Mouse (Mus musculus) kidney, adult 11 months (tissue): ENCODE results near the gene S100a5.
A peak's percentile ranks its signal among the peaks of the same experiment; 100 is the strongest.

Source experiments
- DNase-seq: peaks from one replicate; pipeline ENCODE4 v3.0.0; 2022

Gene S100a5

DNA sequence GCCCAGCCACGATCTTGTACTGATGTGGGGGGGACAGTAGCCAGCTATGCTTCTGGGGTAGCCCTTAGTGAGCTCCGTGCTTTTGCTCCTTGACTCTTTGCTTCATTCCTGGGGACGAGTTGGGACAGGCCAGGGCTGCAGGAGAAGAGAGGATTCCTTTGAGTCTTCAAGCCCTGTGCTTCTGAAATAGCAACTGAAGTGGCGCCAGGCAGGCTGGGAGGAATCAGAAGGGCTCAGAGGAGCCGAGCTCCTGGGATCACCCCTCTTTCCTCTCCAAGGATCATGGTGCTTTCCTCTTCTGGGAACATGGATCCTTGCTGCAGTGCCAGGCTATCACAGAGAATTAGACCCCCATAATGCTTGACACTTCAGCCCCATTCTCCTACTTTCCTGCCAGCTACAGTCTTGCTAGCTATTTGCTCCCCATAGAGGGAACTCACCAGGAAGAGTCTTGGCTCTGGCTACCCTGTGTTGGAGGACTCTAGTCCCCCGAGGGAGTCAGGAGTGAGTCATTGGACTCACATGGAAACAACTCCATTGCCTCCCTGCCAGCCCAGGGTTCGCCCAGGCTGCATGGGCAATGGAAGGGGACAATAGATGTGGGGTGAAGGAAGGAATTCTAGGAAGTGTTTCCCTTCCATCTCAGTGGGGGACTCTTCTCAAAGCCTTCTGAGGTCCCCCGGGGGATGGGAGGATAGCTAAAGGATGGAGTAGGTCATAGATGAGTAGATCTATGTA lies 7.7 kb upstream of the S100a5 start:
- no peak for DNase-seq

- DNase-seq = no peak
Observed at GRCm38 (mm10) chr3:90601486-90602110, 6.7 kb upstream of the S100a5 start, which contains the start of gene Gm42674. TSS of gene Gm42674 (plus strand) at chr3:90601904.

DNA sequence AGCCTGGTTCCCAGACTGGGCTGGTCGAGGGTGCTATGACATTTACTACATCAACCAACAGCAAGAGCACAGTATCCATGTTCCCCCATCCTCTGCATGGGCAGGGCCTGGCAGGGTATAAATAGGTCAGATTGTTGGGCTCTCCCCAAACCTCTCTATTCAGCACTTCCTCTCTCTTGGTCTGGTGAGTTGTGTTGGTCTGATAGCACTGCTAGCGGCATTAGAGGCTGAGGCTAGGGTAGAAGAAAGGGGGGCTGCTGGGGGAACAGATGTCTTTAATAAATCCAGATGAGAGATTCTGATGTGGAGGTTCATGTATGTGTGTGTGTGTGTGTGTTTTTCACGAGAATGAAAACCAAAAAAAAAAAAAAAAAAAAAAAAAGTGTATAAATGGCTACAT lies 4.7 kb upstream of the S100a5 start, which contains the start of gene S100a4:
Gene S100a4, plus strand, starts transcription at position 149 of the 400 bp plus-strand sequence.
- DNase-seq = no peak

DNA sequence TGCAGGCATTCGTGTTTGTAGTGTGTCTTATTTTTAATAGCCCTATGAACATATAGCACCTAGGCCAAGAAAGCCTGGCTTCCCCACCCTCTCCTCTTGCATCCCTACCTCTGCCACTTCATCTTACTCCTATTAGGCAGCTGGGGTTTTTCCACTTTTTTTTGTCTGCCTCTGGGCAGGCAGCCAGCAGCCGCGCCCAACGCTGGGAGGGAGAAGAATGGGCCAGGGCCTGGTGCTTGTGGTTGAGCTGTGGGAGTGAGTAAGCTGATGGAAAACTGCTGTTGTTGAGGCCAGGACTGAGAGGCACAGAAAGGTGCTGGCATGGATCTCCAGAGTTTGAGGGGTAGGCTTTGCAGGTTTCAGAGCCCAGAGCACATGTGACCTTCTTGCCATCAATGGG lies 3.9 kb upstream of the S100a5 start:
- DNase-seq = peak; percentile 71

DNA sequence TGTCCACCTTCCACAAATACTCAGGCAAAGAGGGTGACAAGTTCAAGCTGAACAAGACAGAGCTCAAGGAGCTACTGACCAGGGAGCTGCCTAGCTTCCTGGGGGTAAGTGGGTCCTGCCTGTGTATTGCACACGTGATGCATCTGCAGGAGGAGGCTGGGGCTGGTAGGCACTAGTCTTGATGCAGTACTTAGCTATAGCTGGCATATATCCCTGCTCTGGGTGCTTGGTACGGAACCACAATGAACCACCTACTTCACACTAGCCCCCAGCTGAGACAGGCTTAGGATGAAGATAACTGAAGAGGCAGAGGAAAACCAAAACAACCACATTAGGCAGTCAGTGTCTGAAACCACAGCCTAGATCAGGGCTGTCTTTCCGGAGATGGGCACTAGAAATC lies 3.3 kb upstream of the S100a5 start:
- DNase-seq = no peak

GRCm38 (mm10) chr3:90605736-90606135 lies 2.6 kb upstream of the S100a5 start:
- no peak for DNase-seq

DNA sequence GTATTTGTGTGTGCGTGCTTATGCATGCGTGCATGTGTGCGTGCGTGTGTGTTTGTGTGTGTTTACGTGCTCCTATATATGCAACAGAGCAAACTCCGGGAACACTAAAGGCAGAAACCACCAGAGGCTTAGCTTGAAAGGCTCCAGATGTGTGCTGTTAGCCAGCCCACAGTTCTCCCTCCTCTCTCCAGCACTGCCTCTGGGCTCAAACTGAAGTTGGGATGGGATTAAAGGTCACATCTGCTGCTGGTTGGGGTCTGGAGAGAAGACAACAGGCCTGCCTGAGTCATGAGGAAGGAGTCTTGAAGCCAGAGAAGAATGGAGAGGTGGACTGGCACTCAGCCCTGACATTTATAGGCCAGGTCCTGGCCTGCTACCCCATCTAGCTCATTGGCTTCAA lies 2.1 kb upstream of the S100a5 start:
- no peak for DNase-seq

DNA sequence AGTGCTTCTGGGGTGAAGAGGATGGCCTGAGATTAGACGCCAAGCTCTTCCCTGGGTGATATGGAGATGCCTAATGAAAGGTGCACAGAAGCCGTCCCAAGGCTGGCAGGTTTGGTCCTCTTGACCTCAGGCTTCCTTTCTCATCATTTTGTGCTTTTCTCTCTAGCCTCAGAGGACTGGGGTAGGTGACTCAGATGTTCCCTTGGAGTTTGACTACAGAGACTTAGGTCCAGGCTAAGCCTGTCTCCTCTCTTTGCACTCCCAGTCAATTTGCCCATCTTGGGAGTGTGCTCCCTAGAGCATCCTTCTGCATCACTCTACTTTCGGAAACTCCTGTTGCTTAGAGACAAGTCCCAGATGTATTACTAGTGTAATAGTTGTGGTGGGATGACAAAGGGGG lies 962 bp upstream of the S100a5 start:
- no peak for DNase-seq

- no peak for DNase-seq
Observed at GRCm38 (mm10) chr3:90609102-90609501, 779 bp downstream of the S100a5 start.

DNA sequence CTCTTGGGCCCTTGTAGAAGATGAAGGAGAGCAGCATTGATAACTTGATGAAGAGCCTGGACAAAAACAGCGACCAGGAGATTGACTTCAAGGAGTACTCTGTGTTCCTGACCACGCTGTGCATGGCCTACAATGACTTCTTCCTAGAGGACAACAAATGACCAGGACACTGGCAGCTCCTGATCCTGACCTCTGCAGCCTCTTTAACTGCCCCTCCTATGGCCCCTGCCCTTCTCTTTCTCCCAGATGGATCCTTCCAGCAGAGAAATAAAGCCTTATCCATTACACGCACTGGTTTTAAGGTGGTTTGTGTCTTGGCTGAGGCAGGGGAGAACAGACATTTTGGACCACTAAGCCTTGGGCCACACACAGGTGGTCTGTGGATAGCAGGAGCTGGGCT lies 3.2 kb downstream of the S100a5 start:
- DNase-seq = no peak

GRCm38 (mm10) chr3:90612061-90612460 lies 3.7 kb downstream of the S100a5 start:
- DNase-seq = no peak

- DNase-seq = peak; percentile 39
Observed at GRCm38 (mm10) chr3:90612728-90613291, 4.5 kb downstream of the S100a5 start, which contains the start of gene S100a6. TSS of gene S100a6 (plus strand) at chr3:90612882.

GRCm38 (mm10) chr3:90613461-90614147 lies 5.3 kb downstream of the S100a5 start:
- no peak for DNase-seq

DNA sequence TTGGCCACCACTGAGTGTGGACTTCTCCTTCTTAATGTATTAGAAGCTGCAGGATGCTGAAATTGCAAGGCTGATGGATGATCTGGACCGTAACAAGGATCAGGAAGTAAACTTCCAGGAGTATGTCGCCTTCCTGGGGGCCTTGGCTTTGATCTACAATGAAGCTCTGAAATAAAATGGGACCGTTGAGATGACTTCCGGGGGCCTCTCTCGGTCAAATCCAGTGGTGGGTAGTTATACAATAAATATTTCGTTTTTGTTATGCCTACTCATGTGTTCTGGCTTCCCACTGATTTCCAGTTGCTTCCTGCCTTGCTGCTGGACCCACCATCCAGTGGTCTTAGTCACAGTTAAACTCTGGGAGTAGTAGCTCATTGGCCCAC lies 5.8 kb downstream of the S100a5 start:
- no peak for DNase-seq

- DNase-seq = no peak
Observed at GRCm38 (mm10) chr3:90614611-90615251, 6.4 kb downstream of the S100a5 start.

DNA sequence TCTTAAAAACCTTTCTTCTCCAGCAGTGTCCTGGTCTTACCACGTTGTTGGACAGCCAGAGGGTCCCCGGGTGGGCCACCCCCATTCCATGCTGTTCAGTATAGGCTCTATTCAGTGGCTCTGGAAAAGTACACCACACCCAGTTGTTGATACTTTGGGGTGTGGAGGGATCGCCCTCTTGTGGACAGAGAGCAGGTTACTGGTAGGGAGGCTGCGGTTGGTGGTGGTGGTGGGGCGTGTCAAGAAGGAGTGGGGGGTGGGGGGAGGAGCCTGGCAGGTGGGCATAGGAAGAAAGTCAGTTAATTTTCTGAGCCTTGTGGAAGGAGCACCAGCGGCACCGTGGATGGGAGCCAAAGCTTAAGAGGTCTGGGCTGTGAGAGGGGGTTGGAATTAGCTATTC lies 7.1 kb downstream of the S100a5 start:
- DNase-seq = peak; percentile 60

DNA sequence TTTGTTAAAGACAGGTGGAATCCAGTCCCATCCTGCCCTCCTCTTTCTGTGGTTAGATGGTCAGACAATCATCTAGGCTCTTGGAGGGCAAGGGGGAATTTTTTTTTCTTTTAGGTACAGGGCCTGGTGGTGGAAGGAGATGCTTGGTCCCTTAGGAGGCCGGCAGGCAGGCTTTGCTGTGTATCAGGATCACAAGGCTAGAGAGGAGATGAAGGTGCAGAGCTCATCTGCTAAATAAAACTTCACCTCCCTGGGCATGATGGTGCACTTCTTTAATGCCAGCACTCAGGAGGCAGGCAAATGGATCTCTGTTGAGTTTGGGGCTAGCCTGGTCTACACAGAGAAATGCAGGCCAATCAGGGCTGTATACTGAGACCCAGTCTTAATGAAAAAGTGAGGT lies 7.6 kb downstream of the S100a5 start:
- no peak for DNase-seq

DNA sequence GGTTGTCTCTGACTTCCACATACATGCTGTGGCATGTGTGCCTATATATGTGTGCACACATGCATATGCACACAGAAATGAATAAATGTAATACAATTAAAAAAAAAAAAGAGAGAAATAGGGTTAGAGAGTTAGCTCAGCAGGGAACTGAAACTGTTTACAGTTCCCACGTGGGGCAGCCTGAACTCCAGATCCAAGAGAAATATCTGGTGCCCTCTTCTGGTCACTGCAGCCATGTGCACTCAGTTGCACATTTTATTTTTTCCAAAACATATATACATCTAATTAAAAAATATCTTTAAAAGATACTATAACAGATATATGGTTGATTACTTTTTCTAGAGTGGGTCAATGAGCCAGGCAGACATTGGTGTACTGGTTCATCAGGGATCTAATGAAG lies 9.3 kb downstream of the S100a5 start:
- no peak for DNase-seq

GRCm38 (mm10) chr3:90621552-90621951 lies 13.2 kb downstream of the S100a5 start:
- no peak for DNase-seq

DNA sequence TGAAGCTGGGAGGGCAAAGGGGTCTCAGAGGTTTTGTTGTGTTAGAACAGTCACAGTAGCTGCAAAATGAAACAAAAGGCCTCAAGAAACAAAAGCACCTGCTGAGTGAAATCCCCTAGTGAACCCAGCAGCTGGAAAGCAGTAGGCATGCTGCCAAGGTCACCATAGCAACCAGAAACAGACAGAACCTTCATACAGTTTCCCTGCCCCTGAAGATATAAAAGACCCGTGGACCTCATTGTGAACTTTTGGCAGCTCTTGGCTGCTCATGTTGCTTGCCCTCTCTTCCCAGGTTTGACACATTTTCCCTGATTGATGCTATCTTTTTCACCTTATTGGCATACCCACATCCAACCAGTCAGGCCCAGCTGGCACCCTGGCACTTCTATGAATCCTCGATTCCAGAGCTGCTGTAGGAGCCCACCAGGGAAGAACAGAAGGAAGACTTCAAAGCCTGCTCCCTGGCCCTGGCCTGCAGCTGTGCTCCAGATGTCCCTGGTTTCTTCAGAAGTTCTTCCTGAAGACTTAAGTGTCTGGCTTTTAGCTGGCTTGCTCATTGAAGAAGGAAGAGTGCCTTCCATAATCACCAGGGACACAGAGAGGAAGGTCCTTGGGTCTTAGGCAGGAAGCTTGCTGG lies 15.2 kb downstream of the S100a5 start:
- no peak for DNase-seq

GRCm38 (mm10) chr3:90625496-90625895 lies 17.2 kb downstream of the S100a5 start:
- DNase-seq = no peak

DNA sequence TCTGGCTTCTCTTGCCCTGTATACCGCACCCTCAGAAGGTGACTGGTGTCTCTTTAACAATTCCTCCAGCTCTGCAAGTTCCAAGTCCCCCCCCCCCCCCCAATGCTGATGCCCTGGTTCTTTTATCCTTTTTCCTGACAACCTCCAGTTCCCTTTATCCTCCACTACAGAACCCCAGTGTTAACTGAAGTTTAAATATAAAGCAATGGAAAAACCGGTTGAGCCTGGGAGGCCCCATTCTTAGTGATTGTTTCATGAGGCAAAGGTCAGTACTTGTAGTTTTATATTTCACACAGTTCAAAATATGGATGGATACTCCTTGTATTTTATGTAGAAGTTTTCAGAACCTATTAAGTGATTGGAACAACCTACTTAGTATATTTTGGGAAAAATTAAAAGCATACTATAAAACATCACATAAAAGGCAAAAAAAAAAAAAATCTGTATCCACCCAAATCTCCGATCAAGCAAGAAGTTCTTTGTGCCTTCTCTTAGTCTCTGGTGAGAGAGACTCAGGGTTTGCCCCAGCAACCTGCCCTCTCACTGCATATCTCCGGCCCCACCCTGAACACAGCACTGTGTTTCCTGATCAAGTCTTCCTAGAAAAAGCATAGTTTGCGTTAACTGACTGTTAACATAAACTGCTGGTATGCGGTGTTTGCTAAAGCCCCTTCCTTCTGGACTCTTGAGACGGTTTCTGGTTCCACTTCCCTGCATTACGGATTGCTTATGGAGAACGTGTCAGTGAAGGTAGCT lies 18.1 kb downstream of the S100a5 start:
- DNase-seq = no peak
